Mouse (Mus musculus): ENCODE measurements around the gene Pgs1. TPM values are rescaled to one million over a fixed set of nuclear protein-coding genes. Genes with fewer than 3 reads are reported as not detected.
A peak's percentile ranks its signal among the peaks of the same experiment; 100 is the strongest.

Pgs1 gene
- total and polyA plus RNA-seq, 2 experiments from 2014 or later = 57.2 to 85.0 TPM

DNA sequence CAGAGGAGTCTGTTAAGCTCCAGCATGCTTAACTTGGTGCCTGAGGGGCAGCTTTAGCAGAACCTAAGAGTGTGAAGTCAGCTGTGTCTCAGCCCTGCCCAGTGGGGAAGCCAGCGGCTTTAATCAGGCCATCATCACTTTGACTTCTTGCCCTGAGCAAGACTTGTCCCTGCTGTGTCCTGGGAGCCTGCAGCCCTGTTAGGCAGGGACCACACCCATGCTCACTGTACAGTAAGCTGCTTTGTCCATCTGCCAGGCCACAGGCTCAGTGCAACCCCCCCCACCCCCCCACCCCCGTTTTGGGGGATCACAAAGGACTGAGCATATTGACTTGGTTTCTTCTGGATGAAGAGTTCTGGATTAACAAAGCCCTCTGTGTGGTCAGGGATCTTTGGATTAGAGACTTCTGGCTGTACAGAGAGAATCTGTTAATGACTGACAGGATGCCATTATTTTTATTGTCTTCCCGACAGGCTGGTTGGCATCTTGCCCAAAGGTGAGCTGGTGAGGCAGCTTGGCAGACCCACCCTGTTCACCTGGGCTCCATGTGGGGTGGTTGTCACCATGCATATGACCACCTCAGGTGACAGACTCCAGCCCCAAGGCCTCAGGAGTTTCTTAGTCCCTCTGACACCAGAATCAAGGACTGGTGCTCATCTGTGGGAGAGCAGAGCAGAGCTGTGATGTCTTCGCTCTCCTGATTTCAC lies 23.9 kb downstream of the Pgs1 start:
- 0 out of 2 replicates have a peak overlapping the region, but pooled peaks have one; percentile 3 for H3K9ac ChIP-seq (replicated peaks; ENCODE audit: low read length)
- peaks cover 20% of the 10 kb centered on the region for H3K36me3 ChIP-seq (ENCODE audit: insufficient read depth, low read length)
- DNase-seq (ENCODE audit: low spot score) = peak; percentile 61
- H3K4me1 ChIP-seq (ENCODE audit: insufficient read depth, low read length) = peaks cover 10% of the 10 kb centered on the region
- WGBS = 39% methylated on average over 4 of the region's 4 CpGs
- H3K27ac ChIP-seq = peak overlapping the region; percentile 20; the same call in 1 of the 2 replicates
- H3K4me3 ChIP-seq (ENCODE audit: low read length) = no peak overlapping the region
- no peaks in the 10 kb centered on the region for H3K9me3 ChIP-seq (ENCODE audit: low read length)
- no peaks in the 10 kb centered on the region for H3K27me3 ChIP-seq (ENCODE audit: insufficient read depth, low read length)
- no peak for TF ChIP-seq CTCF (IDR thresholded peaks at IDR 0.05; ENCODE audit: low read depth)
- H3K4me2 ChIP-seq (ENCODE audit: low read depth, low read length) = no peak overlapping the region
- no peak for ATAC-seq

DNA sequence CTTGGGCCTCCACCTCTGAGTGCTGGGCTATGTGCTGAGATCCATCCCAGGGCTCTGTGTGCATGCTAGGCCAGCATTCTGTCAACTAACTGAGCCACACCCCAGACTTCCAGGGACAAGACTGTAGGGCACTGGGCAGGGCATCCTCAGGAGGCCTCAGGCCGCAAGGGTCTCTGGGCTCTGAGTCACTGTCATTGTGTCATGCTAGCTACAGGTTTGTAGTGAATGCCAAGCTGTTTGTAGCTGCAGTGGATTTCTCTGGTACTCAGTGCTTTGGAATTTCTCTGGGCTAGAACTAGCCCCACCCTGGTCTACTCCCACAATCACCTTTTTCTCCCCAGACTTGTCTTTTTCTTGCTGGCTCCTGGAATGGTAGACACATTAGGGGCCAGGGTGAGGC lies 26.5 kb downstream of the Pgs1 start:
- DNase-seq (ENCODE audit: low spot score) (no peak), ATAC-seq (no peak)
- Histone ChIP-seq H3K9ac (replicated peaks; ENCODE audit: low read length) (no peak overlapping the region), H3K4me2 (ENCODE audit: low read depth, low read length) (no peak overlapping the region), H3K27me3 (ENCODE audit: insufficient read depth, low read length) (no peaks in the 10 kb centered on the region), H3K4me1 (ENCODE audit: insufficient read depth, low read length) (peaks cover 10% of the 10 kb centered on the region), H3K9me3 (ENCODE audit: low read length) (no peaks in the 10 kb centered on the region), H3K36me3 (ENCODE audit: insufficient read depth, low read length) (peaks cover 4% of the 10 kb centered on the region; the same call in 1 of the 2 replicates), H3K27ac (no peak overlapping the region), H3K4me3 (ENCODE audit: low read length) (no peak overlapping the region)
- TF ChIP-seq CTCF (IDR thresholded peaks at IDR 0.05; ENCODE audit: low read depth) = no peak
- 85% methylated on average over 1 of the region's 1 CpGs for WGBS

DNA sequence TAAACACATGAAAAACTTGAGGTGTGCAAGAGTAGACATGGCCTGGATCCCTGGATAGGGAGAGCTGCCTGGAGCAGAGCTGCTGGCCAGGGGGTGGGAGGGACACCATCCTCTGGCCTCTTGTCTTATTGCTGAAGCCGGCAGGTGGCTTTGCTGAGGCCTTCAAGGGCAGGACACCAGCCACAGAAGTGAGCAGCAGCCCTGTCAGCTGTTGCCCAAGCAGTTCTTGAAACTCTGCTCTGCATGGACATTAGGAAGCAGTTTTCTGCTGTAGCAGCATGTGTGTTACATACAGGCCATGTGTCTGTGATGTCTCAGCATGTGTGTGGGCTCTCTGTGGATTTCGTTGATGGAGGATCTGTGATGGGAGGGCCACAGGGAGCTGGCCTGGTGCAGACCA lies 27.2 kb downstream of the Pgs1 start:
- Histone ChIP-seq H3K4me3 (ENCODE audit: low read length) (no peak overlapping the region), H3K4me1 (ENCODE audit: insufficient read depth, low read length) (peaks cover 10% of the 10 kb centered on the region), H3K9ac (replicated peaks; ENCODE audit: low read length) (no peak overlapping the region), H3K4me2 (ENCODE audit: low read depth, low read length) (no peak overlapping the region), H3K36me3 (ENCODE audit: insufficient read depth, low read length) (peaks cover 11% of the 10 kb centered on the region; the same call in 1 of the 2 replicates), H3K27me3 (ENCODE audit: insufficient read depth, low read length) (no peaks in the 10 kb centered on the region), H3K27ac (no peak overlapping the region), H3K9me3 (ENCODE audit: low read length) (no peaks in the 10 kb centered on the region)
- 63% methylated on average over 2 of the region's 2 CpGs for WGBS
- DNase-seq (ENCODE audit: low spot score) = no peak
- no peak for TF ChIP-seq CTCF (IDR thresholded peaks at IDR 0.05; ENCODE audit: low read depth)
- ATAC-seq = no peak

DNA sequence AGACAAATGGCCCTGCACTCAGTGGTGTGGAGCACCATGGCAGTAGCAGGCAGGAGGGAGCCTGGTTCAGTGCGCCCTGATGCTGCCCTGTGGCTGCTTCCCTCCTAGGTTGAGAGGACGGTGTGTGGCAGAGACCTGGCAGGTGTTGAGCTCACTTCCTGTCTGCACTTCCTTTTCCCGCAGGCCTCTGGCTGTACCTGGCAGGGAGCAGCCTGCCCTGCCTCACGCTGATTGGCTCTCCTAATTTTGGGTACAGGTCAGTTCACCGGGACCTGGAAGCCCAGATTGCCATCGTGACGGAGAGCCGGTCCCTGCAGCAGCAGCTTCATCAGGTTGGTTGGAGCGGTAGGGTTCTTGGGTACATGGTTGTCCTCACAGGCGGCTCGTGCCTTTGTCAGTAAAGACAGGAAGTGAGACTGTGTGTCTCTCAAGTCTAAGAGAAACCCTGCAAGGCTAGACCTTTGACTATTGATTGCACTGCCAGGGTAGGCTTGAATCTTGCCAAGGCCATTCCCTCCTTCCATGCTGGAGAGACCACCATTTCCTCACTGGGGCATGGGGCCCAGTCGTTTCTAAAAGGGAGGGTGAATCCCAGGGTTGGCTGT lies 28.4 kb downstream of the Pgs1 start:
- DNase-seq (ENCODE audit: low spot score) (no peak), ATAC-seq (no peak)
- no peak for TF ChIP-seq CTCF (IDR thresholded peaks at IDR 0.05; ENCODE audit: low read depth)
- WGBS = 87% methylated on average over 12 of the region's 12 CpGs
- Histone ChIP-seq H3K4me1 (ENCODE audit: insufficient read depth, low read length) (peaks cover 1% of the 10 kb centered on the region), H3K36me3 (ENCODE audit: insufficient read depth, low read length) (peaks cover 14% of the 10 kb centered on the region; the same call in 1 of the 2 replicates), H3K27me3 (ENCODE audit: insufficient read depth, low read length) (no peaks in the 10 kb centered on the region), H3K27ac (no peak overlapping the region), H3K9me3 (ENCODE audit: low read length) (no peaks in the 10 kb centered on the region), H3K4me2 (ENCODE audit: low read depth, low read length) (no peak overlapping the region), H3K4me3 (ENCODE audit: low read length) (no peak overlapping the region), H3K9ac (replicated peaks; ENCODE audit: low read length) (no peak overlapping the region)

DNA sequence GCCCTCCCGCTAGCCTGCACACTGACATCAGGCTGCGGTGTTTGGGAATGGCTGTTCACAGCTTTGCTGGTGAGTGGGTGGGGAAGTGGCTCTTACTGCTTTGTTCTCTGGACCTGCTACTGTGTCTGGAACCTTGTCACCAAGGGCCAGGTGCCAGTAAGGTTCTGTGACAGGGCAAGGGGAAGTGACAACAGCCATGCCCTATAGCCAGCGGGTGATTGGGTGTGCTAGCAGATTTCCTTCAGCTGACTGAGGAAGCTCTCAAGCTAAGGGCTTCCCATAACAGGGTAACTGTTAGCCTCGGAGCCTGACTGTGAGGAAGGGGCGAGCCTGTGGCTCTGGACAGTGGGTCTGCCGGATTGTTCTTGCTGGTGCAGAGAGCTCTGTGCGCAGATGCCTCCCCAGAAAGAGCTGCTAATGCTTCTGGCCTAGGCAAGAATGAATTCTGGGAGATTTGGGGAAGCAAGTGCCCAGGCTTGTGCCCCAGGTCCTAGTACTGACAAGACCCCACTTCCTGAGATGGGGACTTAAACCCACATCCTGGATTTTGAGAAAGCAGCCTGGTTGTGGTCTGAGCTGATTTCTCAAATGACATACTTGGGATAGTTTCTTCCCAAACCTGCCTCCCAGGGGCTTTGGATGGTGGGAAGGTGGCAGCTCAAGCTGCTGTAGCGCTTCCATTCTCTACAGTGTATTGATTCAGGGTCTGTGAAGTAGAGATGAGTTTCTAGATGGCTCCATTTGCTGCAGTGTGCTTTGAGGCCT lies 29.5 kb downstream of the Pgs1 start:
- no peak for DNase-seq (ENCODE audit: low spot score)
- no peak overlapping the region for H3K27ac ChIP-seq
- no peaks in the 10 kb centered on the region for H3K27me3 ChIP-seq (ENCODE audit: insufficient read depth, low read length)
- no peaks in the 10 kb centered on the region for H3K4me1 ChIP-seq (ENCODE audit: insufficient read depth, low read length)
- peaks cover 20% of the 10 kb centered on the region for H3K36me3 ChIP-seq (ENCODE audit: insufficient read depth, low read length)
- H3K4me3 ChIP-seq (ENCODE audit: low read length) = no peak overlapping the region
- ATAC-seq = no peak
- no peak for TF ChIP-seq CTCF (IDR thresholded peaks at IDR 0.05; ENCODE audit: low read depth)
- H3K9ac ChIP-seq (replicated peaks; ENCODE audit: low read length) = no peak overlapping the region
- WGBS = 92% methylated on average over 8 of the region's 8 CpGs
- H3K4me2 ChIP-seq (ENCODE audit: low read depth, low read length) = no peak overlapping the region
- H3K9me3 ChIP-seq (ENCODE audit: low read length) = no peaks in the 10 kb centered on the region

DNA sequence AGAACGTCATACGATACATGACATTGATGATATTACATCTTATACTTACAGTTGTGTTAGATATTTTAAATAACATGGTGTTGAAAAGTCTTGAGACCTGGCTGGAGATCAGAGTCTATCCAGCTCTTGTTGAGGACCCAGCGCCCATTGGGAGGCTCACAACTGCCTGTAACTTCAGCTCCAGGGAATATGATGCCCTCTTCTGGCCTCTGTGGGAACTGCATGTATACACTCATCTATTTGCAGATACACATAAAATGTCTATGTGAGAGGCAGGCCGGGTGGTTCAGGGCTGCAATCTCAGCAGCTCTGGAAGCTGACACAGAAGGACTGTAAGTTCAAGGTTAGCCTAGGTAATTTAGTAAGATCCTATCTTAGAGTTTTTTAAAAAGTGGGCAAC lies 32.2 kb downstream of the Pgs1 start:
- no peaks in the 10 kb centered on the region for H3K9me3 ChIP-seq (ENCODE audit: low read length)
- no peak overlapping the region for H3K27ac ChIP-seq
- no peak overlapping the region for H3K4me3 ChIP-seq (ENCODE audit: low read length)
- H3K36me3 ChIP-seq (ENCODE audit: insufficient read depth, low read length) = peaks cover 20% of the 10 kb centered on the region
- TF ChIP-seq CTCF (IDR thresholded peaks at IDR 0.05; ENCODE audit: low read depth) = peak; percentile 57
- no peak for ATAC-seq
- H3K9ac ChIP-seq (replicated peaks; ENCODE audit: low read length) = no peak overlapping the region
- no peak overlapping the region for H3K4me2 ChIP-seq (ENCODE audit: low read depth, low read length)
- no peak for DNase-seq (ENCODE audit: low spot score)
- H3K4me1 ChIP-seq (ENCODE audit: insufficient read depth, low read length) = no peaks in the 10 kb centered on the region
- H3K27me3 ChIP-seq (ENCODE audit: insufficient read depth, low read length) = no peaks in the 10 kb centered on the region
- WGBS = 95% methylated on average over 4 of the region's 4 CpGs

Data from hindbrain, postnatal 0 days (tissue).